Mouse (Mus musculus): Measurements from ENCODE around the gene Hivep3.
A peak's percentile ranks its signal among the peaks of the same experiment; 100 is the strongest.

The Hivep3 gene

DNA sequence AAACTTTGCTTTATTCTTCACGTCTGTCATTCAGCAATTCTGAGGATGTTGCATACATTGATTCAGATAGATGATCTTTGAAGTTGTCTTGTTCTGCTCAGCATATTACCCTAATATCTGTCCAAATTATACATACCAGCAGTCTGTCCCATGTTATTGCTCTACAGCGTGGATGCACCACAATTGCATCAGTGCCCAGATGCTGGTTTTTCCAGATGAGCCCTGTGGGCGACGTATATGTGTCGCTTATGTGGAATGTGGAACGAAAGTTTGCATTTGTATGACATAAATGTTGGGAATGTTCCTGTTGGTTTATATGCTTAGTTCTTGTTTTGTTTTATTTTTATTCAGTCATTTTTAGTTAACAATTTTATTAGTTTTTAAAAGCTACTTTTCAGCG lies 221.4 kb downstream of the Hivep3 start:
- DNase-seq = no peak

DNA sequence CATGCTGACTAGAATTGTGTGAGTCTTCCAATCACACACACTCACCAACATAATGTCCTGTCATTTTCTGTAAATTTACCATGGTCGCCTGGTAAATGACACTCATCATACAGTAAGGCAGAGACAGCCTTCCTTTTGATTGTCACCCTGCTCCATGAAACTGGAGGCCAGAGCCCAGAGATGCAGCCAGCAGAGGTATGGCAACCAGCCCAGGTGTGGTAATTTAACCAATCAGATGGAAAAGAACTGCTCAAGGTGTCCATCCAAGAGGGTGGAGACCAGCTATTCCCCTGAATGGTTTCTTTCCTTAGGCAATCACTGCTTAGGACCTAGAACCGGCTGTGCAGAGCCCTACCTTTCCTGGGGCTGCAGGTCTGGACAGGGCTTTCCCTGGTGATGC lies 224.4 kb downstream of the Hivep3 start:
- DNase-seq = no peak

DNA sequence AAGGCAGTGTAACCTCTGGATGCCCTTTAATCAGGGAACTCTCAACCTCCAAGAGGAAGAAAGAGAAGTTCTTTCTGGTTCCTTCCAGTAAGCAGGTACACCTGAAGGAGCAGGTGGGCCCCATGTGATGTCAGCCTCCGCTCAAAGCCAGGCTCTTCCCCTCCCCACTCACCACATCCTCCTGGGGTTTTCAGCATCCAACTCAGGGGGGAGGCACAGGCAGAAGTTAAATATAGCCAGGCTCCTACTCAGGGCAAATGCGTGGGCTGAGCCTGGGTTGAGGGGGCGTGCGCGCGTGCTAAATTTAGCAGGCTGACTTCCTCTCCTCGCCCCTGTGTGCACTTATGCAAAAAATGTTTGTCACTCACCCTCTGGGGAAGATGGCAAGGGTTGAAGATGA lies 225.7 kb downstream of the Hivep3 start:
- peak; percentile 56 for DNase-seq

DNA sequence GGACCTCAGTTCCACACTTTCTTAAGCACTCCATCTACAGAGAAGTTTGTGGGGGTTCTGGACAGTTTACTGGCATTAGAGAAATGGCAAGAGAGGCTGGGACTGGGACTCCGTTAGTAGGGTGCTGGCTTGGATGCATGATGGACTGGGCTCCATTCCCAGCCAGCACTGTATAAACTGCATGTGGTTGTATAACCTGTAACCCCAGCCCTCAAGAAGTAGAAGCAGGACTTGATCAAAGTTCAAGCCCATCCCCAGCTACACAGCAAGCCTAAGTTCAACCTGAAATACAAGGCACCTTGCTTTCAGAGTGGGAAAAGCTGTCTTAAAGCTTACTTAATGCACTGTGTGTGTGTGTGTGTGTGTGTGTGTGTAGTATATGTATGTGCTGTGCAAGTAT lies 226.3 kb downstream of the Hivep3 start:
- DNase-seq = no peak

DNA sequence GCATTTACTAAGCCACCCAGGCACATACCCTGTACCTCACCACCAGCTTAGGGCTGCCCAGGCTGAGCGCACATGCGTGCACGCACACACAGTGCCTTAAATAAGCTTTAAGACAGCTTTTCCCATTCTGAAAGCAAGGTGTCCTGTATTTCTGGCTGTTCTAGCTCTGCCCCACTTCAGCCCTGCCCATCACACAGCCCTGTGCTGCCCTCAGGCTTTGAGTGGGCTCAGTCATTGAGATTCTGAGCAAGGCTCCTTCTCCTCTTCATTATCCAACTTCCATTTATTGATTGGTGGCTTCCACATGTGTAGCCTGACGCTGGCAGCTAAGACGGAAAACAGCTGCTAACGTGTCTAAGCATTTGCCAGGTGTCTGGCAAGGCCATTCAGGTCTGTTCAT lies 226.9 kb downstream of the Hivep3 start:
- no peak for DNase-seq

DNA sequence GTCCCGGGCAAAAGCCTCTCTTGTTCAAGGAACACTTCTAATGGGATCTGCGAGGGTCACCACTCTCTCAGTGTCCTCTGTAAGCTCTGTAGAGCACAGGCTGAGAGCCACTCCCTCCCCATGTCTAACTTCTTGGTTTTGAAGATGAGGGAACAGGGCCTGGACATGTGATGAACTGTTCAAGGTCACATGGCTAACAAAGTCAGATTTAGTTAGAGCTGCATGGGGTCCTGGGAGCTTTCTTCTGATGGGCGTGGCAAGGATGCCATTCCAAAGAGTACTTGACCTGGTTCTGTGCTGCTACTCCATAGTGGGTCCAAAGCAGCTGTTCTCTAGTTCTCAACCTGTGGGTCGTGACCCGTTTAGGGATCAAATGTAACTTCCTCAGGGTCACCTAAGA lies 227.6 kb downstream of the Hivep3 start:
- no peak for DNase-seq

DNA sequence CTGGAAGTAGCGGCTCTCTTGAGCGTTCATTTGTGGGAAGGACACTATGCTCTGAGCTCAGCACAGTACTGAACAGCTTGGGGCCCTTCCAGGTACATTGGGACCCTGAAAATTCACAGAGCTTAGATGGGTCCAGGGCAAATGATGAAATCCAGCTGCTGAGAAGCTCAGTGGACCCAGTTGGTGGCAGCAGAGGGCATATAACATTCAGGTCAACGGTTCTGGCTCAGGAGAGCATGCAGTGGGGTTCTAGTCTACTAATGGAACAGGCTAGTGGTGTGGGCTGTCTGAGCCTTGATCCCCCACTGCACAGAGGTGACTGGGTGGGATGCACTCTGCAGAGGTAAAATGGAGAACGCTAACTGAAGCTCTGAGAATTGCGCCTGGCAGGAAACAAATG lies 228.5 kb downstream of the Hivep3 start:
- peak; percentile 37 for DNase-seq

DNA sequence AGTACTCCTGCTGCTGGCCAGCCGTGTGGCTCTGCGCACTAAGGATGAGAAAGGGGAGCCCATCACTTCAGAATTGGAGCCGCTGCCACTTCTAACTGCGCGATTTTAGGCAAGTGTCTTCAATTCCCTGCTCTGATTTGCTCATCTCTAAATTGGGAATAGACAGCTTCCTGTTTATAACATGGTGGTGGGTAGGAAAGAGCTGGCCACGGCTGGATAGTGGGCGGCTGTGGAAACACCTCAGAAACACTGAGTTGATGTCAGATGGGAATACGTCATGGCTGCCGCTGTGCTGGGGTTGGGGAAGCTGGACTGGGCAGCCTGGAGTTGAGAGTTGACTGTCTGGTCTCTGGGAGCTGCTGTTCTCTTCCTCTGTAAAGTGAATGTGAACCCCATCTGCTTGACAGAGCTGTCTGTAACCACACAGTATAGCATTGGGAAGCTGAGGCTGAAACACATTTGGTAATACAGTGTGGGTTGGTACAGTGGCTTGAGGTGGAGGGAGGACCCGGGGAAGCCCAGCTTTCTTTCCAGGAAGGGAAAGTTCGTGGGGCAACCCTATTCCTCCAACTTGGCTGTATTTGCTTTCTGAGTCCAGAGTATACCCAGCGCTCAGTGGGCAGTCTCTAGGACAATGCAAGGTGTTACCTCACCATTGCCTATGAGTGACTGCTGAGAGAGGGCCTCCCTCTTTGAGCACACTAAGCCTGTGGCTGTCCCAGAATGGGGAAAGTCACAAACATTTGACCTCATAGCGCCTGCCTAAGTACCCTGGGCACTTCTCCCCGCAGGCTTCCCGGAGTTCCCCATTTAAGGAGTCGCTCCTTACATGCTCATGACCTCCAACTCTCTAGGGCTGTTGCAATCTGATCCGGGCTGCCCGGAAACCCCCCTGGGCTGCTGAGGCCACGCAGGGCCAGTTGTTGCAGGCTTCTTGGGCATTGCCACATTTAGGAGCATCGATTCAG lies 232.8 kb downstream of the Hivep3 start:
- peak; percentile 77 for DNase-seq

DNA sequence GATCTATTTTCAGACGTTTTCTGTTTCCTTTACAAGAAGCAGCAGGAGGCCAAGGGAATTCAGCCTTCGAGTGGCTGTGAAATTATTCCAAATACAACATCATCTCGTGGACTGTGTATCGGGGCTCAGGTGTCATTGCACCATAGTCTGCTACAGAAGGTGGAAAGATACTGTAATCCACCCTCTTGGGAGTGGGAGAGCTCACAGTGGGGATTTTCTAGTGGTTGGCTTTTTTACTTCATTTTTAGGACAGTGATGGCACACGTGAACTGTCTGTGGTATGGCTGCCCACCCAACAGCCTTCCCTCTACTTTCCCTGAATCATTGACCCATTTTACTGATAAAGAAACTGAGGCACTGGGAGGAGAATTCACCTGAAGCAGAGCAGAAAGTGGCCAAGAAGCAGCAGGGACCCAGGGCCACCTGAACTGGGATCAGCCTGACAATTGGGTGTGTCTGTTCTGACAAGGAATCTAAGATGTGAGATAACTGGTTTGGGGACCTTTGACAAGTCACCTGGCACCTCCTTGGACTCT lies 233.6 kb downstream of the Hivep3 start:
- no peak for DNase-seq

DNA sequence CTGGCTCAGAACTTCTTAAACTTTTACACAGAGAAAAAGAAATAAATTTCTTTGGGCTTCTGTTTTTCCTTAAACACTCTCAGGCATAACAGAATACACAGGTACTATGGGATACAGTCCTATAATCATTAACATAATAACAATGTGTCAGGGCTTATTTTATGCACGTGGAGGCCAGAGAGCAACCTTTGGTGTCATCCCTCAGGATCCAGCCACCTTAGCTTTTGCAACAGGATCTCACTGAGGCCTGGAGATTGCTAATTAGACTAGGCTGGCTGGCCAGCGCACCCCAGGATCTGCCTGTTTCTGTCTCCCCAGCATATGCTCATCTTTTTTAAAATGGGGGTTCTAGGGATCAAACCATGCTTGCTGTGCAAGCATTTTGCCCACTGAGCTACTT lies 234.1 kb downstream of the Hivep3 start:
- DNase-seq = no peak

DNA sequence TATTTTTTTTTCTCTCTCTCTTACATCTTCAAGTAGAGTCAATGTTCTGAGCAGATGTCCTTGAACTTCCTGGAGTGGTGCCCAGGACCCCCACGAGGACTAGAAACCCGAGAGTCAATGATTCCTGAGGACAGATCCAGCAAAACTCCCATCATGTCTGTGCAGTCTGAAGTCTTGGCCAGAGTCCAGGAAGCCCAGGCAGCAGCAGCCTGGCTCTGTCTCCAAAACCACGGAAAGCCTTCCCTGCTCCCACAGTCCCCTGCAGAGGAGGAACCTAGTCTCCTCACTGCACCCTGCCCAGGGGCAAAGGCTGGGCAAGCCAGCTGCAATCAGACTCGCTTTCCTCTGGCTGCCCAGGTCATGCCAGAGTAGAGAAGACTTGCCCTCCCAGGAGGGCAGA lies 234.5 kb downstream of the Hivep3 start:
- DNase-seq = peak; percentile 37

DNA sequence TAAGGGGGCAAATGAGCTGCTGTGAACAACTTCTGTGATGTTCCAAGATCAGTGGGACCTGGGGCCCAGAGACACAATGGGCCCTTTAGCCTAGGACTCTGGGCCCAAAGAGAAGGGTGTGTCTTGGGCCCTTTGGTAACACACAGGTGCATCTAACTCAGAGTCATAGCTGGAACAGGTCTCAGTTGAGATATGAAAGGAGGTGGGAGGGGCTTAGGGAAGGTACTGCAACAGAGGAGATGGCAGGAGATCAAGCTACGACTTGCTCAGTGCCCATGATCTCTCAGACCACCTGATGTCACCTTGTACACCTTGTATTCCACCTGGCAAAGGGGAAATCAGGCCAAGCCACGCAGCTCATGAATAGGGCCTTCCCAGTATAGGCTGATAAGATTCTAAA lies 235.3 kb downstream of the Hivep3 start:
- DNase-seq = no peak

DNA sequence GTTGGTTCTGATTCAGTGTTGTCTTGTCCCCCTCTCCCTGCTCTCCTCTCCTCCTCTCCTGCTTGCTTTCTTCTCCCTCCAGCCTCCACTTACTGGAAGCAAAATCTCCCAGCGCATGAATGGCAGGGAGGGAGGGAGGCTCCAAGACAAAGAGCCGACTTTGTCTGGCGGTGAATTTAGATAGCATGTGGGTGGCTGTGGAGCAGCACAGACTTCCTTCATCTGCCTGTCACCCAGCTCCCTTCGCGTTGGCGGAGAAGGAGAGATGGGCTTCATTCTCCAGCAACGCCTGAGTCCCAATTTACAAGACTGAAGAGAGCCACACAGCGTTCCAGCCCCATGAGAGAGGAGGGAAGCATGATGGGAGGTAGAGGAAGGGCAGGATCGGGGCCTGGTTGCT lies 236.6 kb downstream of the Hivep3 start:
- DNase-seq = no peak

DNA sequence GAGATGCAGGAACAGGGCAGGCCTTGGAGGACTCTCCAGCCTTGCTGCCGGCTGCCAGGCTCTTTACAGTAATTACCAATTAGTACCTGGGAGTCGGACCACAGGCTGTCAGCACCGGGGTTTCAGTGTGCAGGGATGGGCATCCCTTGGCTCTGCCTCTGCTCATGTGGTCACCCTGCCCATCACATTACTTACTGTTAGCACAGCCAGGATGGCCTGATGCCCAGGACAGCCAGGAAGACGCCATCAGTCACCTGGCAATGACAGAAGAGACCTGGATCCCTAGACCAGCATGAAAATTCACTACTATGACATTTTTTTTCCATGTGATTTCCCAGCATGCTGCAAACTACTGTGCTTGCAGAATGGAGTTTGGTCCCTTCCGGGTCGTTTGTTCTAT lies 238.8 kb downstream of the Hivep3 start:
- no peak for DNase-seq

DNA sequence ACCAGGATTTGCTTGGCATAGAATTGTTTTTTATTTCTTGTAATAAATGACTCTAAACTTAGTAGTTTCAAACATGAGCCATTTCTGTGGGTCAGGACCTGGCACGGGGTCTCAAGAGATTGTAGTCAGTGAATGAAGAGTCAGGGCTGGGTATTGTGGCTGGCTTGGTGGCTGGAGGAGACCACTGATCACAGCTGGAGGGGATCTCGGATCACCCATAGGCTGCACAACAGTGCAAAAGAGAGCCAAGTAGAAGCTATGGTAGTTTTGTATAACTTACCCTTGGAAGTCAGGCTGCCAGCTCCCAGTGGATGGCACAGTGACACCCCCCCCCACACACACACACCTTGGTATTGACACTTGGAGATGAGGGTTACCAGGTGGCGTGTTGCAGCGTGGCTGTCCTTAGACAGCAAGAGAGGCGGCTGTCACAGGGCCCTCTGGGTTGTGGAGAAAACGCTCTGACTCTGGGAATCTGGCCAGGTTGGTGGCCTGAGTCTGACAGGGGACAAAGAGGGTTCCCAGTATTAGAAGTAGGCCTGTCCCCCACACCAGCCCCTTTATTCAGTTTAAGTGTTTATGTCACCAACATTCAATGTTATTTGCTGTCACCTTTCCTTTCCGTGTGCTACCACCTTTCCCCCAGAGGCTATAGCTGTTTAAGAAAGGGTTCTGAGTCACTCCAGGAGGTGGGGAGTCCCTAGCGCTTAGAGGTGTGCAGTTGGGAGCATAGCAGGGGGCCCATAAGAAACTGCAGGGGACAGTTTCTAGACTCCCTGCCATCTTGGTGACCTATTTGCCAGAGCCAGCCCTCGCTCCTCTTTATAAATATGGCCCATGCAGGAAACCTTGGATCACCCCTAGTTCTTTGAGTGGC lies 240.4 kb downstream of the Hivep3 start:
- no peak for DNase-seq

DNA sequence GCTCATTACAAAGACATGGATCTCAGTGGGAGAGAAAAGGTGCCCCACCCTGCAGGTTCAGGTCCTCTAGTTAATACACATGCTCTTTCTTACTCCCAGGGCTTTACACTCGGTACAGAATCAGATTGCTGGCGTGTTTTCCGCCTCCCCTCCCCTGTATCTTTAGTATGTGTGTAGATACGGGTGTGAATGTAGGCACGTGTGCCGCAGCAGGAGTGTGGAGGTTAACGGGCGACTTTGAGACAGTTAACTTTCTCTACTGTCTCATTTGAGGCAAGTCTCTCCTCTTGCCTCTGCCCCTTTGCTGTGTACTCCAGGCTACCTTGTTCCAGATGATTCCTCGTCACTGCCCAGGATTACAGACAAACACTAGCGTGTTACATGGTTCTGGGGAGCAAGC lies 241.7 kb downstream of the Hivep3 start:
- no peak for DNase-seq

DNA sequence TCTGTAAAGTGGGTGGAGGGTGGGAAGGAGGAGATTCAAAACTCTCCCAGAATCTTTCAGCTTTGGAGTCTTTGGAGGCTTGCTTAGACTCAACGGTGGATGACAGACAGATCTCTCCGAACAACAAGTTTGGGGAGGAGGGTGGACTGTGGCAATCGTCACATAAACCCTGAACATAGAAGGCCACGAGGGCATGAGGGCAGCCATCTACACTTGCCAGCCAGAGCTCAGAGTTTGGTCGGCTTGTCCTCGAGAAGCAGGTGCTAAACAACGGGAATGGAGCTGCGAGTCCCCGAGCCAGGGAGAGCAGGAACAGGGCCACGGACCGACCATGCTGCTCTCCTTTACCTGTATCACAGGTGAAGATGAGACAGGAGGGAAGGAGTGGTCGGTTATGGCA lies 242.2 kb downstream of the Hivep3 start:
- no peak for DNase-seq

DNA sequence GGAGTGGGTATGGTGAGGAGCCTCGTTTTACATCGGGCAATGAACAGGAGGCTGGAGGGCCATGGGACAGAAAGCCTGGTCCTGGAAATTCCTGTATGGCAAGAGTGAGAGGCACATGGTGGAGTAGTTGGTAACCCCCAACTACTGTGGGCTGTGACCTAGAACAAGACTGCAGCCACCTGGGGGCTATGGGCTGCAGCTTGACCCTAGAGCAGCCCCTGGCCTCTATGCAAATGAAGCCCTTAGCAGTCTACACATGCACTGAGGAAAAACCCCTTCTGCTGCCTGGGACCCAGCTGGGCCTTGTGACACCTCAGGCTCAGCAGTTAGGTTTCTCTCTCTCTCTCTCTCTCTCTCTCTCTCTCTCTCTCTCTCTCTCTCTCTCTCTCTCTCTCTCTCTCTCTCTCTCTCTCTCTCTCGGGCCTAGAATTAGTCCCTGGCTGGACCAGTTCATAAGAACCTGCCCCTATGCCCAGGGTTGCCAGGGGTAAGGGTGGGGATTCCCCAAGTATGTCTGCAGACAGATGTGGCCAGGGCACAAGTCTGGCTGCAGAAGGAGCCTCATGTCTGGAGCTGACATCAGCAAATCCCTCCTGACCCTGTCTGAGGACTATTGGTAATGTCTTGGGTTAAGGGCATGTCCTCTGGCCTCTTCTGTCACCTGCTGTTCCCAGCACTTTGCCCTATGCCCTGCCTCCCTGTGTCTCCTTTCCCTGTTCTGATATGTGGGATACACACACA lies 243.0 kb downstream of the Hivep3 start:
- no peak for DNase-seq

DNA sequence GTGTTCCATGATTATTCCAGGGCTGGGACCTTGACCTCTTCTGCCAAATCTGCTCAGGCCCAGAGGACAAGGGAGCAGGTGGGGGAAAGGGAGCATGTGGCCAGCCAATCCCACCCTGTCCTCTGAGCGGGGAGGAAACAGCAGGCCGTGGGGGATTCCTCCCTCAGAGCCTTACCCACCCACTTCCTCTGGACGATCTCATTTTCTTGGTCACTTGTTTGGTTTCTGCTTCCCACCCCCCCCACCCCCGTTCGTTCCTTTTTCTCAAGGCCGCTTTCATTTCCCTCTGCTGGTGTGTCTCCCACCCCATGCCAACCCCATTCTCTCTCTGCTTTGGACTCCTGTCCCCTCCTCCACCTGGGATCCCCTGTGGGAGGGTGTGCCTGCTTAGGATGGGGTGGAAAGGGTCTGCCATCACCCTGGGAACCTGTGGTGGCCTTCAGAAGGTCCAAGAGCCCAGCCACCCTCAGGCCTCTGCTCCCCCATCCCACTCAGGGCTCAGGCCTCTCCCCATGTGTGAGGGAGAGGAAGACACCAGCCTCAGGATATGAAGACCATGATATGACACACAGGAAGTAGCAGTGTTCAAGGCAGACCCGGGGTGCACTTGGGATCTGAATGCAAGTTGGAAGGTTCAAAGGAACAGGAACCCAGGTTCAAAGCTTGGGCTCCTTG lies 244.4 kb downstream of the Hivep3 start:
- DNase-seq = no peak

DNA sequence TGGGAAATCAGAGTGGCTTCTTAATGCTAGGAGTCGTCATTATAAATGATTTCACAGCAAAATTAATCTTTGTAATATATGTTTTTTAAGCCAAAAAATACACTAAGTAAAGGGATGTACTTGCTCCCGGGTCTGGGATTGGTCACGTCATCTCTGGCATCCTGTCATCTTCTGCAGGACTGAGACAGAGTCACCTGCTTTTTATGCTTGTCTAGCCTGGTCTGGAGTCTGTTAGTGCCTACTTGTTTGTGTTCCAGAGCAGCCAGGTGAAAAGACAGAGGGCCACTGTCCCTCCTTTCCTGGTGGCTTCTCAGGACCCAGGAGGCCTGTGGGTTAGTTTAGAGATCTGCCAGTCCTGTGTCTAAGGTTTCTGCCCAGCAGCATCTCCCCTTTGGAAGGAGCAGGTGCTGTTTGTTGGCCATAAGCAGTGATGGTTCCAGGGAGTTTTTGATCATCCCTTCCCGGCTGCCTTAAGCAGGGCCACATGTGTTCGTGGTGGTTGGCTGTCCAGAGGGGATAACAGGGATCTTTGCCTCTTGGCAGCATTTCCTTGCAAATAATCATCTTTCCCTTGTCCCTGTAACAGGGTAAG lies 245.8 kb downstream of the Hivep3 start:
- no peak for DNase-seq

DNA sequence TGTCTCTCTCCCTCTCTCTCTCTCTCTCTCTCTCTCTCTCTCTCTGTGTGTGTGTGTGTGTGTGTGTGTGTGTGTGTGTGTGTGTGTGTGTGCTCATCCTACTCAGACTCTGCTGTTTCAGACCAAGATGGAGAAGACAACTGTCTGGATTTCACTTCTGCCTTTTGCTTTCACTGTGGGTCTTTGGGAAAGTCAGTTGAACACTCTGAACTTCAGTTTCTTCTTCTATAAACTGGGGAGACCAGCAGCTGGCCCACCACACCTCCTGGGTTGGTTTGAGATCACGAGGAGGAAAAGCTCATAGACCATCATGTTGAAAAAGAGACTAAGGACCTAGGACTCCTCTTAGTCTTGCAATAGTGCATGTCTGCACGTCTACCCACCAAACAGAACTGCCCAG lies 246.3 kb downstream of the Hivep3 start:
- no peak for DNase-seq
